Comparison of ENCODE assay signal across 8 mouse cellular contexts in the genomic region with DNA sequence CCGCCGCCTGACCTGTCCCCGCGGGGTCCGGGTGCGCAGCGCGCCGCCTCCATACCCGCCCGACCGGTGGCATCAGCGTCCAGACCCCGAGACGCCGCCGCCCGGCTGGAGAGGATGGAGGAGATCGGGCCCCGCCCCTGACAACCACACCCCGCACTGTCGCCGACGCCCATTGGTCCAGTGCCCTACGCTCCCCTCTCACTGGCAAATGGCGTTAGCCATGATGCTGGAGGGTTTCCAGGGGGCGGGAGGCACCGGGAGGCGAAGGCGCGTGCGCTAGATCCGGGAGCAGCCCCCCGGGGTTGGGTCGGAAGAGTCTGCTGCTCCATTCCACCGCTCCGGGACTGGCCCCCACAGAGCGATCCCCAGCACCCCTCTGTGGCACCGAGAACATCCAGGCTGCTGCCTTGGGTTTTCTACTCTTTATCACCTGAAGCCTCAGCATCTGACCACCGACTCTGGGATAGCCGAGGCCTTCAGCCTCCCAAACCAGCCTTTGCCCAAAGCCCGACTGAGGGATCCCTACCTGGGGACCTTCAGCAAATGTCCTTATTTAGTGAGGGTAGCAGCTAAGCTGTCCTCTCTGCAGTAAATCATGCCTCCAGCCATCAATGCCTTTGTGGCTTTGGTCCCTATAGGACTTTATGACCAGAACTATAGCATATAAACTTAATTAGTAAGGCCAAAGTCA. TPM values are rescaled to one million over a fixed set of nuclear protein-coding genes. Genes with fewer than 3 reads are reported as not detected.
A peak's percentile ranks its signal among the peaks of the same experiment; 100 is the strongest.
DNase-seq lines count a peak whose midpoint lies in the region; ATAC-seq lines count a peak whose summit lies in the region.

Tulp3 (minus strand) TSS at position 126 of the 691 bp plus-strand sequence.

- peak within 1 kb of the TSS; percentile 65 for H3K9ac ChIP-seq in intestine, embryonic 14.5 days (ENCODE audit: low read length)

- ATAC-seq in intestine, embryonic 14.5 days (replicated peaks; ENCODE audit: low FRiP score, low TSS enrichment, low read depth) = peak; percentile 99

- H3K9me3 ChIP-seq in intestine, embryonic 14.5 days (ENCODE audit: control insufficient read depth, low read length) = no peaks in the 10 kb centered on the region

- H3K27me3 ChIP-seq in intestine, embryonic 14.5 days (replicated peaks; ENCODE audit: control insufficient read depth, insufficient read depth, low read length) = no peaks in the 10 kb centered on the region

- H3K4me3 ChIP-seq in intestine, embryonic 14.5 days (ENCODE audit: low read depth, low read length) = peak within 1 kb of the TSS; percentile 54

- H3K36me3 ChIP-seq in intestine, embryonic 14.5 days (ENCODE audit: control insufficient read depth, insufficient read depth, low read length) = peaks cover 30% of the 10 kb centered on the region

- 0% methylated on average over 42 of the region's 42 CpGs for WGBS in intestine, embryonic 14.5 days

- peak within 1 kb of the TSS; percentile 73 for H3K27ac ChIP-seq in intestine, embryonic 14.5 days (ENCODE audit: low read depth)

- DNase-seq in adrenal gland, adult (ENCODE audit: inconsistent age in 2 of 2, low spot score in 1 of 2) = peak; percentile 97 to 98
- peak; percentile 97 for DNase-seq in embryo, embryonic 10.5 days (ENCODE audit: low spot score)
- peak; percentile 95 for DNase-seq in gastrocnemius, postnatal 25 days
- DNase-seq in intestine, embryonic 14.5 days (ENCODE audit: low spot score) = peak; percentile 99
- DNase-seq in left cerebral cortex, postnatal 14 days (ENCODE audit: low spot score in 2 of 2) = peak; percentile 97
- DNase-seq in mesoderm, embryonic 11.5 days (ENCODE audit: low read depth, low spot score) = peak; percentile 96
- DNase-seq in right cerebral cortex, postnatal 36 days (ENCODE audit: low spot score in 2 of 2) = peak; percentile 94 to 95
- DNase-seq in yolk sac, embryonic 10.5 days (ENCODE audit: low spot score) = peak; percentile 96

- H3K4me1 ChIP-seq in intestine, embryonic 14.5 days (replicated peaks; ENCODE audit: control insufficient read depth, insufficient read depth, low read length) = peaks cover 13% of the 10 kb centered on the region

- intact Hi-C loops in left cerebral cortex, postnatal 14 days (cut with DNase I) = loop anchor here (5.0 kb wide), 1 partner anchor 119 kb away; no protein-coding TSS in a partner anchor

- H3K4me2 ChIP-seq in intestine, embryonic 14.5 days (ENCODE audit: low read length) = peak within 1 kb of the TSS; percentile 81

RNA-seq across cellular contexts. Expression of gene Tulp3, which starts in this region (rescaled TPM):
- 1 to 10 TPM; 5.7 to 5.9 TPM for total RNA-seq in gastrocnemius, postnatal 25 days (2021)
- 14.4 and 18.6 TPM in 2 replicates for polyA plus RNA-seq in intestine, embryonic 14.5 days (2014; fragmentation: Nextera tagmentation; extraction: Ambion mirVana)
- total RNA-seq in left cerebral cortex, postnatal 14 days (2021) = 10 to 100 TPM; 17.6 to 18.4 TPM

Comparison
In these comparisons a context has a peak if more than half of its experiments do, and no peak if none do; other contexts are left out.
1. Peak in every context shown above with its lines: DNase-seq, ATAC-seq, H3K4me3 ChIP-seq and H3K27ac ChIP-seq.